Mouse (Mus musculus): Measurements from ENCODE around the gene Nim1k. TPM values are rescaled to one million over a fixed set of nuclear protein-coding genes. Genes with fewer than 3 reads are reported as not detected.

The Nim1k gene
- polyA plus RNA-seq, 1 experiment from 2014 or later, result 4.2 TPM

Other genes with a start within 250 kb of the Nim1k start
- gene Ccl28, start 132.1 kb downstream of the Nim1k start, polyA plus RNA-seq (2015; fragmentation: Nextera tagmentation; extraction: Ambion mirVana), result 0.28 and 0.44 TPM in 2 replicates
- gene Hmgcs1, start 65.5 kb downstream of the Nim1k start, polyA plus RNA-seq (2015; fragmentation: Nextera tagmentation; extraction: Ambion mirVana), result 322 and 362 TPM in 2 replicates
- 52.8 and 53.4 TPM in 2 replicates for gene Zfp131, start 35.0 kb upstream of the Nim1k start, polyA plus RNA-seq (2015; fragmentation: Nextera tagmentation; extraction: Ambion mirVana)
- gene AF067063, start 74.3 kb upstream of the Nim1k start, polyA plus RNA-seq (2015; fragmentation: Nextera tagmentation; extraction: Ambion mirVana), result not detected in 2 replicates
- gene D13Ertd608e, start 80.1 kb upstream of the Nim1k start, polyA plus RNA-seq (2015; fragmentation: Nextera tagmentation; extraction: Ambion mirVana), result not detected in 2 replicates
- gene Tcstv1, start 138.9 kb upstream of the Nim1k start, polyA plus RNA-seq (2015; fragmentation: Nextera tagmentation; extraction: Ambion mirVana), result not detected in 2 replicates
- not detected in 2 replicates for gene Gm21761, start 173.4 kb upstream of the Nim1k start, polyA plus RNA-seq (2015; fragmentation: Nextera tagmentation; extraction: Ambion mirVana)
- not detected in 2 replicates for gene B020031M17Rik, start 194.9 kb upstream of the Nim1k start, polyA plus RNA-seq (2015; fragmentation: Nextera tagmentation; extraction: Ambion mirVana)

Data from forebrain, embryonic 13.5 days (tissue).